Mouse (Mus musculus) midbrain, embryonic 12.5 days (tissue): Measurements from ENCODE around the gene Stat6. TPM values are rescaled to one million over a fixed set of nuclear protein-coding genes. Genes with fewer than 3 reads are reported as not detected.

Experiments used
- ATAC-seq: fragments of 200-750 bp; cut with Nextera tagmentation; 2 replicates; pipeline ENCODE4 v1.8.0; 2017; ENCODE audit warnings: low read depth, moderate TSS enrichment, moderate library complexity; ENCODE audit not compliant: low FRiP score
- H3K27ac ChIP-seq: fragments of 300-500 bp; sonication (generic); replicated peaks from 2 replicates; pipeline ENCODE4 v1.5.1; 2016; ENCODE audit warnings: mild to moderate bottlenecking
- H3K27me3 ChIP-seq: fragments of 300-500 bp; sonication (generic); 2 replicates; pipeline ENCODE4 v1.6.1; 2016; ENCODE audit warnings: mild to moderate bottlenecking
- H3K36me3 ChIP-seq: fragments of 300-500 bp; sonication (generic); 2 replicates; pipeline ENCODE4 v1.6.1; 2016
- H3K4me1 ChIP-seq: fragments of 300-500 bp; sonication (generic); 2 replicates; pipeline ENCODE4 v1.6.1; 2016
- H3K4me2 ChIP-seq: fragments of 300-500 bp; sonication (generic); replicated peaks from 2 replicates; pipeline ENCODE4 v1.6.1; 2016; ENCODE audit warnings: mild to moderate bottlenecking, moderate library complexity
- H3K4me3 ChIP-seq: fragments of 300-500 bp; sonication (generic); 2 replicates; pipeline ENCODE4 v1.5.1; 2016; ENCODE audit warnings: mild to moderate bottlenecking
- H3K9ac ChIP-seq: fragments of 300-500 bp; sonication (generic); replicated peaks from 2 replicates; pipeline ENCODE4 v1.6.1; 2016; ENCODE audit warnings: mild to moderate bottlenecking, moderate library complexity
- H3K9me3 ChIP-seq: fragments of 300-500 bp; sonication (generic); 2 replicates; pipeline ENCODE4 v1.6.1; 2016; ENCODE audit warnings: mild to moderate bottlenecking
- WGBS: fragments of 180-500 bp; shearing (Covaris S2); methylation state at CpG from one replicate; pipeline ENCODE4 v1.1.7; 2016; 5-methylcytosine and 5-hydroxymethylcytosine counted together
- polyA plus RNA-seq: library from polyadenylated mRNA; unstranded; fragments of >200 nt; fragmentation: Nextera tagmentation; extraction: Ambion mirVana; gene quantifications from 2 replicates; pipeline ENCODE4 v1.2.1, GENCODE M21; 2016

Gene Stat6
- polyA plus RNA-seq, 1 experiment from 2014 or later = 9.0 TPM

GRCm38 (mm10) chr10:127669170-127669569 is 26.4 kb downstream of the Stat6 start:
- Histone ChIP-seq H3K4me1 (peaks cover 40% of the 10 kb centered on the region), H3K27ac (no peak overlapping the region), H3K4me2 (no peak overlapping the region), H3K9me3 (no peaks in the 10 kb centered on the region), H3K4me3 (no peak overlapping the region), H3K9ac (peak overlapping the region; percentile 20; the same call in 1 of the 2 replicates), H3K27me3 (peaks cover 61% of the 10 kb centered on the region), H3K36me3 (no peaks in the 10 kb centered on the region)
- WGBS = 38% methylated on average over 7 of the region's 7 CpGs
- ATAC-seq = no peak

- 94% methylated on average over 2 of the region's 2 CpGs for WGBS
- Histone ChIP-seq H3K27me3 (peaks cover 51% of the 10 kb centered on the region), H3K9me3 (no peaks in the 10 kb centered on the region), H3K36me3 (no peaks in the 10 kb centered on the region), H3K4me3 (no peak overlapping the region), H3K4me1 (peaks cover 33% of the 10 kb centered on the region), H3K27ac (no peak overlapping the region), H3K9ac (no peak overlapping the region), H3K4me2 (no peak overlapping the region)
- ATAC-seq = no peak
Measured at GRCm38 (mm10) chr10:127670185-127670584, 27.4 kb downstream of the Stat6 start.

GRCm38 (mm10) chr10:127671276-127671675 is 28.5 kb downstream of the Stat6 start:
- no peak for ATAC-seq
- Histone ChIP-seq H3K9me3 (no peaks in the 10 kb centered on the region), H3K4me3 (no peak overlapping the region), H3K9ac (no peak overlapping the region), H3K27me3 (peaks cover 40% of the 10 kb centered on the region), H3K36me3 (no peaks in the 10 kb centered on the region), H3K27ac (no peak overlapping the region), H3K4me2 (no peak overlapping the region), H3K4me1 (peaks cover 22% of the 10 kb centered on the region)
- 31% methylated on average over 2 of the region's 2 CpGs for WGBS

GRCm38 (mm10) chr10:127674046-127674655 is 31.4 kb downstream of the Stat6 start:
- peaks cover 14% of the 10 kb centered on the region for H3K27me3 ChIP-seq
- H3K9ac ChIP-seq = no peak overlapping the region
- no peaks in the 10 kb centered on the region for H3K9me3 ChIP-seq
- no peak for ATAC-seq
- 94% methylated on average over 6 of the region's 6 CpGs for WGBS
- no peak overlapping the region for H3K4me2 ChIP-seq
- 0 out of 2 replicates have a peak, but pooled peaks cover 11% of the 10 kb centered on the region for H3K4me1 ChIP-seq
- H3K36me3 ChIP-seq = no peaks in the 10 kb centered on the region
- H3K27ac ChIP-seq = no peak overlapping the region
- no peak overlapping the region for H3K4me3 ChIP-seq

- no peak overlapping the region for H3K9ac ChIP-seq
- H3K36me3 ChIP-seq = no peaks in the 10 kb centered on the region
- no peak overlapping the region for H3K4me3 ChIP-seq
- ATAC-seq = no peak
- no peak overlapping the region for H3K27ac ChIP-seq
- no peaks in the 10 kb centered on the region for H3K9me3 ChIP-seq
- H3K4me1 ChIP-seq = 0 out of 2 replicates have a peak, but pooled peaks cover 10% of the 10 kb centered on the region
- 86% methylated on average over 8 of the region's 8 CpGs for WGBS
- H3K4me2 ChIP-seq = no peak overlapping the region
- H3K27me3 ChIP-seq = 0 out of 2 replicates have a peak, but pooled peaks cover 6% of the 10 kb centered on the region
Measured at GRCm38 (mm10) chr10:127674794-127675522, 32.2 kb downstream of the Stat6 start.

GRCm38 (mm10) chr10:127675859-127676398 is 33.1 kb downstream of the Stat6 start:
- Histone ChIP-seq H3K27ac (peak overlapping the region; percentile 60), H3K4me3 (peak overlapping the region; percentile 43), H3K9ac (peak overlapping the region; percentile 32; the same call in 1 of the 2 replicates), H3K4me1 (0 out of 2 replicates have a peak, but pooled peaks cover 10% of the 10 kb centered on the region), H3K36me3 (no peaks in the 10 kb centered on the region), H3K4me2 (peak overlapping the region; percentile 57), H3K9me3 (no peaks in the 10 kb centered on the region), H3K27me3 (no peaks in the 10 kb centered on the region)
- ATAC-seq = no peak
- WGBS = 55% methylated on average over 5 of the region's 5 CpGs

GRCm38 (mm10) chr10:127676691-127677548 is 34.1 kb downstream of the Stat6 start:
- no peaks in the 10 kb centered on the region for H3K27me3 ChIP-seq
- 0 out of 2 replicates have a peak, but pooled peaks cover 10% of the 10 kb centered on the region for H3K4me1 ChIP-seq
- under 1% methylated on average over 71 of the region's 71 CpGs for WGBS
- no peaks in the 10 kb centered on the region for H3K36me3 ChIP-seq
- H3K9me3 ChIP-seq = no peaks in the 10 kb centered on the region
- peak; percentile 94 for ATAC-seq
- peak overlapping the region; percentile 91 for H3K4me2 ChIP-seq
- peak overlapping the region; percentile 71 for H3K4me3 ChIP-seq
- H3K9ac ChIP-seq = peak overlapping the region; percentile 76
- H3K27ac ChIP-seq = peak overlapping the region; percentile 60

GRCm38 (mm10) chr10:127677591-127678336 is 35.0 kb downstream of the Stat6 start:
- Histone ChIP-seq H3K27me3 (no peaks in the 10 kb centered on the region), H3K4me3 (peak overlapping the region; percentile 71), H3K4me2 (peak overlapping the region; percentile 91), H3K4me1 (0 out of 2 replicates have a peak, but pooled peaks cover 10% of the 10 kb centered on the region), H3K9ac (peak overlapping the region; percentile 76), H3K27ac (no peak overlapping the region), H3K36me3 (no peaks in the 10 kb centered on the region), H3K9me3 (no peaks in the 10 kb centered on the region)
- WGBS = 17% methylated on average over 14 of the region's 14 CpGs
- ATAC-seq = no peak

GRCm38 (mm10) chr10:127679208-127679607 is 36.4 kb downstream of the Stat6 start:
- H3K36me3 ChIP-seq = no peaks in the 10 kb centered on the region
- no peak overlapping the region for H3K4me2 ChIP-seq
- no peak overlapping the region for H3K9ac ChIP-seq
- no peaks in the 10 kb centered on the region for H3K27me3 ChIP-seq
- 0 out of 2 replicates have a peak, but pooled peaks cover 10% of the 10 kb centered on the region for H3K4me1 ChIP-seq
- no peak overlapping the region for H3K27ac ChIP-seq
- ATAC-seq = no peak
- 88% methylated on average over 1 of the region's 1 CpGs for WGBS
- no peak overlapping the region for H3K4me3 ChIP-seq
- no peaks in the 10 kb centered on the region for H3K9me3 ChIP-seq

GRCm38 (mm10) chr10:127679881-127680280 is 37.1 kb downstream of the Stat6 start:
- H3K4me1 ChIP-seq = 0 out of 2 replicates have a peak, but pooled peaks cover 10% of the 10 kb centered on the region
- 93% methylated on average over 3 of the region's 3 CpGs for WGBS

GRCm38 (mm10) chr10:127682886-127683285 is 40.1 kb downstream of the Stat6 start:
- Histone ChIP-seq H3K4me3 (no peak overlapping the region), H3K27ac (no peak overlapping the region), H3K9me3 (no peaks in the 10 kb centered on the region), H3K9ac (no peak overlapping the region), H3K4me1 (0 out of 2 replicates have a peak, but pooled peaks cover 4% of the 10 kb centered on the region), H3K4me2 (no peak overlapping the region), H3K27me3 (no peaks in the 10 kb centered on the region), H3K36me3 (no peaks in the 10 kb centered on the region)
- ATAC-seq = no peak
- WGBS = 90% methylated on average over 6 of the region's 6 CpGs

More at GRCm38 (mm10) chr10:127679881-127680280, 37.1 kb downstream of the Stat6 start:
- Histone ChIP-seq H3K4me2 (no peak overlapping the region), H3K9ac (no peak overlapping the region), H3K36me3 (no peaks in the 10 kb centered on the region), H3K27ac (no peak overlapping the region), H3K9me3 (no peaks in the 10 kb centered on the region), H3K27me3 (no peaks in the 10 kb centered on the region), H3K4me3 (no peak overlapping the region)
- ATAC-seq = no peak
